Mouse (Mus musculus): ENCODE measurements around the gene Aqp12.

- TF ChIP-seq CTCF (IDR thresholded peaks at IDR 0.05; ENCODE audit: borderline replicate concordance, insufficient read depth, low read length), result no peak
- no peak for TF ChIP-seq POLR2A (IDR thresholded peaks at IDR 0.05; ENCODE audit: low read depth, low read length)
Measured at GRCm38 (mm10) chr1:92992214-92992855, 13.8 kb upstream of the Aqp12 start.

Measured in embryonic fibroblast, embryonic 13.5 days (primary cell).